Mouse (Mus musculus): ENCODE measurements around the gene Ccng1.

Gene Ccng1

DNA sequence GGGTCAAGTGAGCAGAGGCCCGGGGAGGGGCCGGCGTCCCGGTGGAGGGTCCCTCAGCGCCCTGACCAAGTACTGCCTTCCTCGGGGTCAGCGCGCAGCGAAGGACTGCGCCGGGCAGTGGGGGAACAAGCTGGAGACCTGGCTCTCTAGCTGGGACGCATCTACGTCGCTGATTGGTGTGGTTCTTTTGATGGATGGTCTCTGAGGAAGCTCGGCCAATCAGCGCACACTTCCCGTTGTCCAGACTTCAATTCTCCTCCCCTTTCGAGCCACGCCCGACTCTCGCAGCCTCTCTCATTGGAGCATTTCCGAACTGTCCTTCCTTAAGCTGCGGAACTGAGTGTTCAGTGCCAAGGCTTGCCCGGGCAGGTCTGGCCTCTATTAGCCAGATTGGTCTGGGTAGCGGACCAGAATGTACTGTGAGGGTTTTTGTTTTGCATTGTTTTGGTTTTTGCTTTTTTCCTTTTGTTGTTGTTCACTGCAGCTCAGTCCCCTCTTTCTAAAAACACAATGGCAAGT lies at the start of gene Ccng1:
TSS of gene Ccng1 (minus strand) at position 203 of the 519 bp plus-strand sequence.
- peak; percentile 82 to 88 for DNase-seq

DNA sequence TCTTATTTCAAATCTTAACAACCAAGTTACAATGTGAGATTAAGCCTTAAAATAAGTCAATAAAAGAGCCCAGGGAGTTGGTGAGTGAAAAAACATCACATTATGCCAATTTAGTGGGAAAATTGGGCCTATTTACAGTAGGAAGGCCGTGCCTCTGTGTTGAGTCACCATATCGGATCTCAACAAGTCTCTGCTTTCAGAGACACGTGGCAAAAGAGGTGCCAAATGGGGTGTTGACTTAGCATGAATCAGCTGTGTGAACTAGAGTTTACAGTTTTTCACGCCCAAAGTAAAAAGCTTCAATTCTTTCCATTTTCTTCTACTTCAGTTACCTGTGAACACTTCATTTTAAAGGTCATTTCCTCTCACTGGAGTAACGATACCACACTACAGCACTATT lies 35.2 kb upstream of the Ccng1 start:
- no peak for DNase-seq

DNA sequence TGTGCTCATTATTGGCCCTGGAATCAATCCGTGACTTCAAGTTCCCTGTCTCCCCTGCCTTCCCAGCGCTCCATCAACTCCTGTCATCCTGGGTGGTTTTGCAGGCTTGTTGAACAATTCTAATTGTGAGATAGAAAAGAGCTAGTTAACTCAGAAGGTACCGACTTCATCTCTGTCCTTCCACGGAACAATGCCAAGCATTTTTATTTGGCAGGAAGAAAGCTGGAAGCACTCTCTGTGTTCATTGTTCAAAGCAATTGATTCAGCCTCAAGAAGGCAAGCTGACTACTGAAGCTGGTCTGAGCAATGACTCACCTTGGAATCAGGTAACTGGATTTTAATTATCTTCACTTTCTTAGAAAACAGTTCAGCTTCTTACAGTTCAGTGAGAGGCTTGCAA lies 34.6 kb upstream of the Ccng1 start:
- no peak for DNase-seq

DNA sequence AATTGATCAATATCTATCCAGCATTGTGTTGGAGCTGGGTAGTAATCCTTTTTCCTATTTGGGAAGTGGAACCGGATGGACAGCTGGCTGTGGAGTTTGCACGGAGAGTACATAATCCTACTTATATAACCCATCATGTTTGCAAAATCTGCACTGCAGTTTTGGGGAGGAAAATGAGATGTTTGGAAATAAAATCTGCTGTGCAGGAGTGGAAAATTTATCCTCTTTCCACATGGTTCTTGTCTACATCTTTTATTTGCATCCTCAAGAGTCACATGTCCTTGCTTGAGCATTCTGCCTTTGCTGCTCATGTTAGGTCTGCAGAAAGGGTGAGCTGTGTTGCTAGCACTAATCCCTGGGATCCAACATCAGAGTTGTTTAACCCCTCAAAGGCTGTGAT lies 31.8 kb upstream of the Ccng1 start:
- no peak for DNase-seq

DNA sequence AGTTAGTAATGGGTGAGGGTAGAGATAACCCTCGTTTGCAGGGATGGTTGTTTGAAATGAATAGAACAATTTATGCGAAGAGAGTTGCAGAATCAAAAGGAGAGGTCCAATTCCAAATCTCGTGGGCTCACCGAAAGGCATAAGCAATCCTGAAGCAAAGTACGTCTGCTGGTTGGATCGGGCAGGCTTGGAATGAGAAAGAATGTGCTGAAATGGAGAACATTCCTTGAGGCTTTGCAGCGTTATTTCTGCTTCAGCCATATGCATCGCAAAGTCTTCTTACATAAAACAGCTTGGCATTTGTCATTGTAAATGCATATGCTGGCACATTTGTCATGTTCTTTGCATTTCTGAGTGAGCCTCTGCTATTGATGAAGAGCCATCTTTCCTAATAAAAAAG lies 29.2 kb upstream of the Ccng1 start:
- DNase-seq = no peak

DNA sequence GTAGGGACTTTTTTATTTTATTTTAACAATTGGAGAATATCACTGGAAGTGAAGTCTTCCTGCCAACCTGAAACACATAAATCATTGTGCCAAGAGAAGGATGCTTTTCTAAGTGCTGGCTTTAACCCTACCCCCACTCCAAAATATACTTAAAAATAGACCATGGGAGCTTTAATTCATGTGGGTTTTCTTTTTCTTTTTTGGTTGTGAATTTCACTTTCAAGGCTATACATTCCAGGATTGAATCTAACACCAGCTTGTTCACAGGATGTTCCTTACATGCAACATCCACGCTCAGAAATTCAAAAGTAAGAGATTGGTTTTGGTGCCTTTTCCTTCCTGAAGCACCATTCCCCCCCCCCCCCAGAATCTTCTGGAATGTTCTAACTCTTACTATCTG lies 28.2 kb upstream of the Ccng1 start:
- no peak for DNase-seq

DNA sequence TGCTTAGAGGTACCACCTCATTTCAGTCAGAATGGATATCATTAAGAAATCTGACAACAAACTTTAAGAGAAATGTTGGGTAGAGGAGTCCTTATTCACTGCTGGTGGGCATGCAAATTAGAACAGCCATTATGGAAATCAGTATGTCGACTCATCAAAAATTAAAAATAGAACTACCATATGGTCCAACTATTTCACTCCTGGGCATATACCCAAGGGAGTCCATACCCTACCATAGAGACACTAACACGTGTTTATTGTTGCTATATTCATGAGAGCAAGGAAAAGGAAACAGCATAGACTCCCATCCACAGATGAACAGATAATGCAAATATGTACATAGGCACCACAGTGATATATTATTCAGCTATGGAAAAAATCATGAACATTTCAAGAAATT lies 26.7 kb upstream of the Ccng1 start:
- no peak for DNase-seq

DNA sequence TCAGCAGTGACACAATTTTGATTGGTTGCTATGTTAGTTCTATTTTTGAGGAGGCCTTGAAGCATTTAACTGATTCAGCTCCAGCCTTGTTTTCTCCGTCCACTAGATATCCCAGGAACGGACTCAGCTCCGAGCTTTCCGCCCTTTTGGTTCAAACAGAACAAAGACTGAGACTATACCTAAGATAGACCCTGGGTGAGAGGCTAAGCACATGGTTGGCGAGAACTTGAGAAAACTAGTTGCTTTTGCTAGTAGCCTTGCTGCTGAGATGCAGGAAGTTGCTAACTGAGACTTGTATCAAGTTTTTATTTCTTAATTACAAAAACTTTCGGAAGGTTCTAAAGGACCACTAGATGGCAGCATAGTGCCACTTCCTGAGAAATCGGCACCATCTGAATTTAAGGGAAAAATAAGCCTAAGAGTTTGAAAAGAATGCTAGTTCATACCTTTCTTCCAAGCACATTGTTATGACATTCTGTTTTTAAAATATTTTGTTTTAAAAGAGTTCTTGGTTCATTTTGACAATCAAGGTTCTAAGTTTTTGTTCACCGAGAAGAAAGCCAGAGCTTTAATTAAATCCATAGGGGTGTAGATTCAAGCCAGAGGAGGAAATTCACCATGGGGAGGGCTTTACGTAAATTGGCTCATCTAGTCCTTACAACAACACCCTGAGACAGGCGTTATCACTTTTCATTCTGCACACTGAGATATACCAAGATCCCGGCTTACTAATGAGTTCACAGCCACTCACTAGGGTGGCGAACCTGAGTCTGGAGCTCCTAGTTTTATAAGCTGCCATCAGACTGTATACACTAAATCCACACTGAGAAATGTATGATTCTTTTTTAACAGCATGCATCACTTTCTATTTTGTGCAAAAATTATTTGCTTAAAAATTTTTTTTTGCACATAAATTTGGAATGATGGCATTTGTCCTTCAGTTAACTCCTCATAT lies 20.5 kb upstream of the Ccng1 start:
- DNase-seq = no peak

DNA sequence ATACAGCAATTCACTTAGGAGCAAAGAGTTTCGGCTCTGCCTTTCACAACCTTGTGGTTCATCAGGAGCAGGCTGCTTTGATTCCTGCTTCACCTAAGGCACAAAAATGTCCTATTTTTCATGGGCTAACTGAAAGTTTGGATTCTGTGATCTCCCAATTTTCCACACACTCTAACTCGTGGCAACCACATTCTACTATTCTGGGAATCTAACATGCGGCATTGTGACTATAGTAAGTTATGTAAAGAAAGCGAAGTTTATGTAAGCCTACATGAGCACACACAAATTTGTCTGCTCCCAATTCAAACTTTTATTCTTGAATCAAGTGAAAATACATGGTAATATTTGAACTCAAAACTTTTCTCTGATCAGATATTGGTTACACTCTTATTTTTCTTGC lies 9.6 kb upstream of the Ccng1 start:
- DNase-seq = no peak

DNA sequence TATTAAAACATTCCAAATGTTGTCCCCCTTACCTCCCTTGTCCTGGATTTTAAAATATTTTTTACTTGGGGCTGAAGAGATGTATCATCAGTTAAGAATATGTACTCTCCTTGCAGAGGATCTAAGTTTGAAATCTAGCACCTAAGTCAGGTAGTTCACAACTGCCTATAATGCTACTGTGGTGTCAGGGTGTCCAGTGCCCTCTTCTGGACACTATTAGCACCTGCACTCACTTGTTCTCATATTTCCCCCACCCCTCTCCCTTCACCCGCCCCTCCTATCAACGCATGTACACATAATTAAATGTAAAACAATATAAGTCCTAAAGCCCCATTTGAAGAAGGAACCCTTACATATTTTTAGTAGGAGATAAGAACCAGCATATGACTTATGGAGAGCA lies 8.3 kb upstream of the Ccng1 start:
- no peak for DNase-seq

DNA sequence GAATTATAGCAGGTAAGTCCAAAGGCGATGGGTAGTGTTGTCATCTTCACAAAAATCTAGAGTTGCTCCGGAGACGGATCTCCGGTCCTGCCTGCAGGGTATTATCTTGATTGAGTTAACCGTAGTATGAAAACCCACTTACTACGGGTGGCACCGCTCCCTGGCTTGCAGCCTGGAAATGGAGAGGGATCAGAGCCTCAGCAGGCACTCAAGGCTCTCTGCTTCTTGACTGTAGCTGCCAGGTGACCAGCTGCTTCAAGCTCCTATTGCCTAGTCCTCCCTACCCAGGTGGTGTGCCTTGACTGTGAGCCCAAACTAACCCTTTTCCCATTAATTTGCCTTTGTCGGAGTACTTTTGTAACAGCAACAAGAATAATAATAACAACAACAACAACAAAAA lies 4.8 kb upstream of the Ccng1 start:
- DNase-seq = no peak

DNA sequence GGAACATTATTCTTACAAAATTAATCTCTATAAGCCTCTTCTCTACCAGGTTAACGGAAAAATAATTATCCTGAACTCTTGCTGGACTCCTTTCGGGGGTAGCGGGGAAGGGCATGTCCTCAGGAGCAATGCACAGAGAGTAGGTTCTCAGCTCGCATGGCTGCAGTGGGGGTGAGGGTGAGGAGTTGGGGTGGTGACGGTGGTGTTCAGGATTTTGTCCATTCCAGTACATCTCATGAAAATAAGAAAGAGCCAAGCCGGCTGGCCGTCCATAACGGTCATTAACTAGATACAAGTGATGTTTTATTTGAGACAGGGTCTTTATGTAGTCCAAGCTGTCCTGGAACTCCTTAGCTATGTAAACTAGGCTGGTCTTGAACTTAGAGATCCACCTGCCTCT lies 857 bp upstream of the Ccng1 start:
- no peak for DNase-seq

DNA sequence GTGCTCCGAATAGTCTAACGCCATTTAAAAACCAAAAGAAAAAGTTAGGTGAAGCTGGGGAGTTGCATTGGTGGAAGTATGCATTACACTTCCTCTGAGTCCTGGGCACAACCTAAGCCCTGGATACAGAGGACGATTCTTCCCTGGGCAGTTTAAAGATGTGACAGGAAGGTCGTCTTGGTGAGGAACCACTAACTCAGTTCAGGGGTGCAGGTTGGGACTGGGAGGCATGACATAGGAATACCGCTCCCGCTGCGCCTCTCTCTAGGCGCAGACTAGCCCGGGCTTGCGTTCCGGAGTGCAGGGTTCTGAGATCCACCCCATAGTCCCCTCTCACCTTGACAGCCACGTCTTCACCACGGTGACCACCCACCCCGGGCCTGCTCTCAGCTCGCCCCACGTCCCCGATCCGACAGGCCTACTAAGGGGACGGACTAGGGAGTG lies 425 bp downstream of the Ccng1 start:
- DNase-seq = no peak

DNA sequence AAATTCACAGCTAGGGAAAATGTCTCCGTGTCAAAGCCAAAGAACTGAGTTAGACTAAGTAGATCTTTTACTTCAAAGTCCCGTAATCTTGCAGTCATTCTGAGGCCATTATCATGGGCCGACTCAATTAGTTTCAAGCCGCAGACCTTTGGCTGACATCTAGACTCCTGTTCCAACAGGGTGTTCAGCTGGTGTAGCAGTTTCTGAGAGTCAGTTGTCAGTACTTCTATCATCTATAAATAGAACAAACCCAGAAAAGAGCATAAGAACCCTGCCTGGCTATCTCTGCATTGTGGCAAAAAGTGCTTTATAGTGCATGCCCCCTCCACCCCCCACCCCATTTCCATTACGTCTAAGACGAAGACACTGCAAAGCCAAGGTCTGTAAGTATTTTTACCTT lies 1.3 kb downstream of the Ccng1 start:
- DNase-seq = no peak

DNA sequence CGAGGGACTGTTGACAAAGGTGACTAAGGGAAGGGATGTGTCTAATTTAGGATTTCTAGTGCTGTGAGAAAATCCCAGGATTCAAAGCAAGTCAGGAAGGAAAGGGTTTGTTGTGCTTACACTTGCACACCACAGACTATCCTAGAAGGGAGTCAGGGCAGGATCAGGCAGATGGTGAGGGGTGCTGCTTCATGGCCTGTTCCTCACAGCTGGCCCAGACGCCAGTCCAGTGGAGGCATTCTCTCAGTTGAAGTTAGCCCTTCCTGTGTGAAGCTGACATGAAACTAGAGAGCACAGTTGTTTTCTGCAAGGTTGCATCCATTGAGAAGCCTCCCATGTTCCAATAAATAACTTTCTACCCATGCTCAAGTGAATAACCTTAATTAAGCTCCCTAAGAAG lies 7.4 kb downstream of the Ccng1 start:
- no peak for DNase-seq

DNA sequence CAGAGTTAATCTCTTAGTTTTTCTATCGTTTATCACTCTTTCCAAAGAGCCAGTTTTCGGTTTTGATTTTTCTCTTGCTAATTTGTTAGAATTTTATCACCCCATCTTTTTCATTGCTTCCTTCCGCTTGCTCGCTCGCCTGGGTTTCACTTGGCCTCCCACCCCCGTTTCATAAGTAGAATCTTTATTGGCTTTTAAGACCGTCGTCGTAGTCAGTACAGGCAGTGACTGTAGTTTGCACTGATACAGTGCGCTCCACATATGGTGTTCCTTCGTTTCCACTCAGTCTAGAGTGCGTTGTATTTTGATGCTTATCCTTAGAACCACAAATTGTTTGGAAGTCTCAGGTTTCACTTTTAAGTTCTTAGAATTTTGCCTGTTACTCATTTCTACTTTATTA lies 8.8 kb downstream of the Ccng1 start:
- DNase-seq = no peak

DNA sequence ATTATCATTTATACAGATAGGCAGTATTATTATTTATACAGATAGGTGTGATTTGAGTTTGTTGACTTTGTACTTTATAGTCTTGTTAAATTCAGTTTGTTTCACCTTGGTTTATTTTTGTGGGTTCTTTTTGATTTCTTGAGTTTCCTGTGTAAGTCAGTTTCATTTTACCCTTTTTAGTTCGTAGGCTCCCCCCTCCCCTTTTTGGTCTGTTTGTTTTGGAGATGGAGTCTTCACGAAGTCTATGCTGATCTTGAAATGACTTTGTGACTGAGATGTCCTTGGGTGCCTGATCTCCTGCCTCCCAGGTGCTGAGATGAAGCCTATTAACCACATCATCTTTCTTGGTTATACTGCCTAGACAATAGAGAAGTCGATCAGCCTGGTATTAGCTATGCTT lies 10.8 kb downstream of the Ccng1 start:
- no peak for DNase-seq

DNA sequence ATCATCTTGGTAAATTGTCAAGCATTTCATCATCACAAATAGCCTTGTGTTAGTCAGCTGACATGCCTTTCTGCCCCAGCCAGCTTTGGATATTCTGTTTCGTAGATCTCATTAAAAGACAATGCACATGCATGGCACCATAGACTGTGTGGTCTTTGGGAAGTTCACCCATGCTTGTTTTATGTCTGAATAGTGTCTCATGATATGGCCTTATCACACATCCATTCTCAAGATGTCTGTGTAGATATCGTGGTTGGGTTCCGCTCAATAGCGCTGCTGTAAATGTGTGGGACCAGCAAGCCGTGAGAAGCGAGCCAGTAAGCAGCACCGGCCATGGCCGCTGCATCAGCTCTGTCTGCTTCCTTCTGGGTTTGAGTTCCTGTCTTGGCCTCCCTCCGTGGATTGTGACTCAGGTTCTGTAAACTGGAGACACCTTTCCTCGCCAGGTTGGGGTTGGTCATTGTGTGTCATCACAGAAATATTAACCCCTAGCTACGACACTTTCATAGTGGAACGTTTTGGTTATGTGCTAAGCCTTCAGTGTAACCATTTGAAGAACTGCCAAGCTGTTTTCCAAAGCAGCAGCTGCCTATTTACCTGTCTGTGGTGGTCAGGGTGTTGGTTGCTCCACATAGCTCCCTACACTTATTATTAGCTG lies 13.4 kb downstream of the Ccng1 start:
- no peak for DNase-seq

DNA sequence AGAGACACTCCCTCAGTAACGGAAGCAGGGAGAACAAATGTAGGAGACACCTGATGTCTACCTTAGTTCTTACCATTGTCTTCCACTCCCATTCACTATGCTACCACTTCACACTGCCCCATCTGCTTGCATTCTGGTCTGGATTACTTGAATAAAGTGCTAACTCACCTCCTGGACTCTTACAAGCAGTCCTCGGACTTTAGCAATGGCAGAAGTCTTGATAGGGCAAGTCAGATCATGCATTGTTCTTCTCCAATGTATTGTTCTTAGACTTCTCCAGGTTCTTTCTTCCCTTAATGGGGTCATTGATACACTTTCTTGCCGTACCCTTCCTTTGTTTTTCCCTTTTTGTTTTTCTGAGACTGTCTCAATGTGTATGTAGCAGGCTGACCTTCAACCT lies 17.7 kb downstream of the Ccng1 start:
- DNase-seq = no peak

DNA sequence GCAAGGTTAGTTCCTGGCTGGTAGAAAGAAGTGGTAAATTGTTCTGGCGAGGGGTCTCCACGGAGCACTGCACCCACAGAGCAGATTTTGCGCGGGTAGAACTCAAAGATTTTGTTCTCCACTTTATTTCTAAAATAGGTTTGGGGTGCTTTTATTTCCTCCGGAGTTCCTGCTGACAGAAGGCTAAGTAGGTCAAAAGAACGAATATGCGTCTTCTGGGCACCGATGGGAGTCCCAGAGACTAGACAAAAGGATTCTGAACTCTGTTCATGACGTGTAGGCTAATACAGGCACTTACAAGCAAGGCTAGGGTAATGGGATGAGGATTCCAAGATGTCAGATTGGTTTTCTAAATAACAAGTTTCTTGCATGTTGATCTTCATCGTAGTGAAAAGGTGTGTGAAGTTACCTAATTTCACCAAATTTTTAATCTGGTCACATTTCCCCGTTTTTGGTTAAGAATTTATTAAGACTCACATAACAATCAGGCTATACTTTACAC lies 20.8 kb downstream of the Ccng1 start:
- DNase-seq = no peak

DNA sequence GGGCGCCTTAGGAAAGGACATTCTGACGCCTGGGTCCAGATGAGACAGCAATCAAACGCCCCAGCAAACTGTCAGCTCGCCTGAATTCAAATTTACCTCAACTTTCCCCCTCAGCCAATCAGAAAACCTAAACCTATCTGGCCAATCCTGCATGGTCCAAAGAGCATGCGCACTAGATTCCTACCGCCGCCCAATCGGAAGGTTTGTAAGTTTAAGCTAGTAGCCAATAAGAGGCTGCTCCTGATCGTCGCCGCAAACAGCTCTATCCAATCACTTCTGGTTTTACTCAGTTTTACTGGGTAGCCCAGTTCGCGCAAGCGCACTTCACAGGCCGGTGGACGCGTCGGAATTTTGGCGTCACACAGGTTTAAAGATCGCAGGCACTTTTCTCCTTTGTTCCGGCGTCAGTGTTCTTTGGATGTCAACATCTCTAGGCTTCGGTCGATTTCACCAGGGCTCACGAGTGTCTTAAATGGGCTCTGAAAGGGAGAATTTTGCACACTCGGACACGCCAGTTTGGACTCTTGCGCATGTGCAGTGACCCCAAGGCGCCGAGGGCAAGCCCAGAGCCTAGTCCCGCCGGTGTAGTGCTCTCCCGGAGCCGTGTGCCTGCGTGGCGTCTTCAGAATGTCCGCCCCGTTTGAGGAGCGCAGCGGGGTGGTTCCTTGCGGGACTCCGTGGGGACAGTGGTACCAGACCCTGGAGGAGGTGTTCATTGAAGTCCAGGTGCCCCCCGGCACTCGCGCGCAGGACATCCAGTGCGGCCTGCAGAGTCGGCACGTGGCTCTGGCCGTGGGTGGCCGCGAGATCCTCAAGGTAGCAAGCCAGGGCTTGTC lies 21.6 kb downstream of the Ccng1 start, which contains the start of the genes Hmmr and Nudcd2:
TSS of gene Hmmr (minus strand) at position 84 of the 836 bp plus-strand sequence.
TSS of gene Nudcd2 (plus strand) at position 329 of the 836 bp plus-strand sequence.
- peak; percentile 88 to 93 for DNase-seq

DNA sequence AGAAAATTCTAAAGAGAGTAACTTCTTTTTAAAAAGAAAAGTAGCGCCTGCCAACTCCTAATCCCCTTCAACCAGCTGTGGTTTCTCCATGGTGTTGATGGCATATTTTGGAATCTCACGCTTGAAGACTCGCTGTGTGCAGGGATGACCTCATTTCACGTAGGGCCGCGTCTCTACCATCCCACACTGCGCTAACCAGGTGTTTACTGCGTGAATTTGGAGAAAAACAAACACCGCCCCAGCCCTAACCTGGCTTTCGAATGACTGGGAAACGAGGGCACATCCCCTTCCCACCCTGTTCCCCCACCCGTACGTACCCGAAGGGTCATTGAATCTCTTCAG lies 22.1 kb downstream of the Ccng1 start:
- DNase-seq = no peak

DNA sequence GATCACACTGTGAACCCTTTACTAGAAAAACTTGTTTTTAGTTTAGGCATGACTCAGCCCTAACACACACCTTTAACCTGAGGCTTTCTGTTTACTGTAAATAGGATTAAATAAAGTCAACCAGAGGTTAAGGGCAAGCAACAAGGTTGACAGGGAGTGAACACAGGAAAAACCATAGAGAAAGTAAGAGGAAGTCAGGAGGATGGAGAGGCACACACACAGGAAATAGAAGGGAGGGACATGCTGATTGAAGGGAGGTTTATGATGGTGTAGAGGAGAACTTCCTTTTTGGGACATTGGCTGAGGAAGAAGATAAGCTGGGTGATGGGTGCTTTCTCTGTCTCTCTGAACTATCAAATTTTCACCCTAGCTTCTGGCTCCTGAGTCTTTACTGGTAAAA lies 36.8 kb downstream of the Ccng1 start:
- DNase-seq = no peak
